Mouse (Mus musculus) retina, postnatal 7 days (tissue): ENCODE measurements around the gene Sema6c.
"Not testable (repeated sequence)": the region's sequence is repeated elsewhere in the genome, so short reads cannot be mapped to it uniquely, and the experiment has no call there.

Source experiments
- DNase-seq: peaks from one replicate; pipeline ENCODE4 v3.0.0-alpha.2; 2012; ENCODE audit warnings: low read depth, low spot score

Sema6c gene

GRCm38 (mm10) chr3:95184796-95185577, 24.7 kb downstream of the Sema6c start:
- DNase-seq: no peak

- DNase-seq: no peak
Observed at GRCm38 (mm10) chr3:95186100-95186499, 25.8 kb downstream of the Sema6c start.

- no peak for DNase-seq
Observed at GRCm38 (mm10) chr3:95186888-95187287, 26.6 kb downstream of the Sema6c start.

- DNase-seq: no peak
Observed at GRCm38 (mm10) chr3:95194721-95195135, 34.5 kb downstream of the Sema6c start.

GRCm38 (mm10) chr3:95195772-95196171, 35.5 kb downstream of the Sema6c start:
- DNase-seq: no peak

GRCm38 (mm10) chr3:95199101-95199500, 38.8 kb downstream of the Sema6c start:
- DNase-seq: no peak

- no peak for DNase-seq
Observed at GRCm38 (mm10) chr3:95200132-95200531, 39.9 kb downstream of the Sema6c start.

- DNase-seq: no peak
Observed at GRCm38 (mm10) chr3:95200562-95200961, 40.3 kb downstream of the Sema6c start.

- DNase-seq: no peak
Observed at GRCm38 (mm10) chr3:95203880-95204279, 43.6 kb downstream of the Sema6c start.

- no peak for DNase-seq
Observed at GRCm38 (mm10) chr3:95208286-95208685, 48.0 kb downstream of the Sema6c start.

GRCm38 (mm10) chr3:95210585-95210984, 50.3 kb downstream of the Sema6c start:
- DNase-seq: no peak

GRCm38 (mm10) chr3:95212889-95213608, 52.8 kb downstream of the Sema6c start:
- not testable (repeated sequence) for DNase-seq

GRCm38 (mm10) chr3:95213609-95213975, 53.3 kb downstream of the Sema6c start:
- no peak for DNase-seq

- no peak for DNase-seq
Observed at GRCm38 (mm10) chr3:95216655-95217254, 56.5 kb downstream of the Sema6c start.

GRCm38 (mm10) chr3:95217255-95218134, 57.2 kb downstream of the Sema6c start, which contains the start of gene Gabpb2:
Gene Gabpb2, minus strand, starts transcription at chr3:95217916.
- peak; percentile 84 for DNase-seq

GRCm38 (mm10) chr3:95218466-95219137, 58.3 kb downstream of the Sema6c start:
- DNase-seq: no peak

GRCm38 (mm10) chr3:95223041-95223440, 62.8 kb downstream of the Sema6c start:
- DNase-seq: no peak
